Mouse (Mus musculus): ENCODE results near the gene Atrip.
A peak's percentile ranks its signal among the peaks of the same experiment; 100 is the strongest.

The Atrip gene

DNA sequence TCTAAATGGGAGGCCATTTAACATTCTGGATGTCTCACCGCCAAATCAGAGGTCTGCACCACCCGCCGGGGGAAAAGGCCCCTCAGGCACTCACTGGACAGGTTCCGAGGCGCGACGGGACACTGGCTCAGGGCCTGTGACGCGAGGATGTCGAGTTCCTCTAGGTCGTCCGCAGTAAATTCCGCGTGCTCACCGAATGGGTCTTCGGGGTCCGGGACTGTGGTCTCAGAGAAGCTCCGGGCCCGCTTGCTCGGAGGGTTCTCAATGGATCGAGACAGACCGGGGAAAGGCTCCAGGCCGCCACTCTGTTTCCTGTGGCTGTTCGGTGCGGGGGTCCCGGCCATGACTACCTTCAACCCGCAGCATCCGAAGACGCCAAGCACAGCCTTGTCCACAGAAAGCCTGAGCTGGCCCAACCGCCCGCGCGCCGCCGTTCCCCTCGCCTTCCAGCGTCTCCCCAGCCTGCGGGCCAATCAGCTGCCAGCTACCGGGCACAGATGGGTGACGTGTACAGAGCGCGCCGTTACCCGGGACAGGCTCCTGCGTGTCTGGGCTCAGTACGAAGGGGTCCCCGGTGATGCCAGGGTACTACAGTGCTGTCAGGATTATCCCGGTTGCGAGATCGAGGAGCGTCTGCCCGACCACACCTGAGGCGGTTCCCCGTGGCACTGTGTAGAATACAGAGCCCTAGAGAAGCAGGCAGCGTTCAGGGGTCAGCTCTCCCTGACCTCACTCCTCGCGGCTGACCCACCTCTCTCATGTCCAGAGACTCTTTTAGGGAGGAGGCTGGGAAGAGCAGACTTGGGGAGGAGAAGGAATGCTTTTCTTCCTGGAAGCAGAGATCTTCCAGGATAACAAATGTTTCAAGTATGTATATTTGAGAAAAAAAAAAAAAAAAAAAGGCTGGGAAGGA lies at the start of gene Atrip:
TSS of gene Atrip (minus strand) at position 464 of the 913 bp plus-strand sequence.
- DNase-seq, result peak; percentile 99

- DNase-seq, result peak; percentile 91
Observed at GRCm38 (mm10) chr9:109123266-109123665, 49.3 kb upstream of the Atrip start.

DNA sequence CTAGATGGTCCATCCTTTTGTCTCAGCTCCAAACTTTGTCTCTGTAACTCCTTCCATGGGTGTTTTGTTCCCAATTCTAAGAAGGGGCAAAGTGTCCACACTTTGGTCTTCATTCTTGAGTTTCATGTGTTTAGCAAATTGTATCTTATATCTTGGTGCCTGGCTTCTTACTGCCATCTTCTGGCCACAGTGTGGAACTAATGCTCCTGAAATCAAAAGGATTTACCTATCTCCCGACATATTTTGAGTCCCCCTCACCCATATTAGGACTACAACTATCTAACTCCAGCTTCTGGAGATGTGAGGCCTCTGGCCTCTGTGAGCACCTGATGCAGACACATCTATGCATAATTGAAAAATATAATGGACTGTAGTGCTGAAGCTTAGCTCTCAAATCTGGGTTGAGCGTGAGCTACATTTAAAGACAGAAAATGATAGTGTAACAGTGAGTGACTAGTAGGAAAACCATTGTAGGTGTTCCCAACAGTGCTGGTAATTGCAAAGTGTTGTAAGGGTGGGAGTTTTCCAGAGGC lies 48.7 kb upstream of the Atrip start:
- DNase-seq, result peak; percentile 81

GRCm38 (mm10) chr9:109120956-109121355 lies 47.0 kb upstream of the Atrip start:
- no peak for DNase-seq

GRCm38 (mm10) chr9:109119571-109119970 lies 45.6 kb upstream of the Atrip start:
- DNase-seq, result no peak

DNA sequence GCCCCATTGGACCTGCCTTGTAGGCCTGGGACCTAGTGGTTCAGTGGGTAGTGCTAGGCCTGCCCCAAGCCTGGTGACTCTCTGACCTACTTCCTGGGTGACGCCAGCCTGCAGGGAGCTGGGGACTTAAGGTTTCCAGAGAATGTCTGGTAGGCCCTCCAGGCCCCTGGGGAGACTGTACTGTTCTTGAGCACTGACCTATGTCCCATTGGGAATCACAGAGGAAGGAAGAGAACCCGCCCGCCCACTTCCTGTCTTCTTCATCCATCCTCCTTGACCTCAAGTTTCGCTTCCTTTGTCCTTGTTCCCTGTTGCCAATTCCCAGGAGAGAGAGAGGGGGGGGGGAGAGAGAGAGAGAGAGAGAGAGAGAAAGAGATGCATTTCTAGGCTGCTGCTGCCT lies 44.2 kb upstream of the Atrip start:
- peak; percentile 98 for DNase-seq

DNA sequence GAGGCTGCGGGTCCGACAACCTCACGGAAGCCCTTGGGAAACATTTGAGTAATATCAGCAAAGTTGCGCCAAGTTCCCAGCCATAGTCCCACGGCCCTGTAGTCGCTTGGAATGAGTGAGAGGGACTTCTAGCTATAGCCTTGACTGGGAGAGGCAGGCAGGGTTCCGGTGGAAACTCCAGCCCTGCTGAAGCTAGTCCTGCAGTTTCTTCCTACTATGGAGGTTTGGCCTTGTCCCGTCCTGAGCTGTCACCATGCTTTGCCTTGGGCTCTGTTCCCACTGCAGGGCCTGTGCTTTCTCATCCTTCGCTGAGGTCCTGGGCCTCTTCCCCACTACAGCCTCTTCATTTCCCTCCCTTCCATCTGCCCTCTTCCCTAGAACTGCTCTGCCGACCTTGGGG lies 42.3 kb upstream of the Atrip start:
- DNase-seq, result peak; percentile 80

- DNase-seq, result peak; percentile 70
Observed at GRCm38 (mm10) chr9:109114871-109115270, 40.9 kb upstream of the Atrip start.

DNA sequence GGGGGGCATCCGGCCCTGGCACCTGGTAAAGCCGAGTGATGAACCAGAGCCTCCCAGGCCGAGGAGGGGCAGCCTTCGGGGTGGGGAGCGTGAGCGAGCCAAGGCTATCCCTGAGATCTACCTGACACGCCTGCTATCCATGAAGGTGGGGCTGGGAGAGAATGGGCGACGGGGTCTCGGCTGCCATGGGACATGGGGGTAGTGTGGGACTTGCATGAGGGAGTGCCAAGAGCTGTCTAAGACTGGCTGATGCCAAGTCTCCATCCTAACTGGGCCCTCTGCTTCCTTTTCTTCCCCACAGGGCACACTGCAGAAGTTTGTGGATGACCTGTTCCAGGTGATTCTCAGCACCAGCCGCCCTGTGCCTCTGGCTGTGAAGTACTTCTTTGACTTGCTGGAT lies 40.4 kb upstream of the Atrip start:
- peak; percentile 84 for DNase-seq

DNA sequence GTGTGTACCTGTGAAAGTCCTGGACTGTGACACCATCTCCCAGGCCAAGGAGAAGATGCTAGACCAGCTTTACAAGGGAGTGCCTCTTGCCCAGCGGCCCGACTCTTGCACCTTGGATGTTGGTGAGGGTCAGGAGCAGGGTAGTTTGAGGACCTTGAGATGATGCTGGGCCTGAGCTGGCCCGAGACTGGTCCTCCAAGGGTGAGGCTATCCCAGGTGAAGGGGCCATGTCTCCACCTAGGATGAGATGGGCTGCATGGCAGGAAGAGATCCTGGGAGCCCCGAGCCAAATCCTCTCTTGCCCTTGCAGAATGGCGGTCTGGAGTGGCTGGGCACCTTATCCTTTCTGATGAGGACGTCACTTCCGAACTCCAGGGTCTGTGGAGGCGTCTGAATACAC lies 39.4 kb upstream of the Atrip start:
- DNase-seq, result peak; percentile 86

- DNase-seq, result peak; percentile 87
Observed at GRCm38 (mm10) chr9:109111591-109111990, 37.7 kb upstream of the Atrip start.

DNA sequence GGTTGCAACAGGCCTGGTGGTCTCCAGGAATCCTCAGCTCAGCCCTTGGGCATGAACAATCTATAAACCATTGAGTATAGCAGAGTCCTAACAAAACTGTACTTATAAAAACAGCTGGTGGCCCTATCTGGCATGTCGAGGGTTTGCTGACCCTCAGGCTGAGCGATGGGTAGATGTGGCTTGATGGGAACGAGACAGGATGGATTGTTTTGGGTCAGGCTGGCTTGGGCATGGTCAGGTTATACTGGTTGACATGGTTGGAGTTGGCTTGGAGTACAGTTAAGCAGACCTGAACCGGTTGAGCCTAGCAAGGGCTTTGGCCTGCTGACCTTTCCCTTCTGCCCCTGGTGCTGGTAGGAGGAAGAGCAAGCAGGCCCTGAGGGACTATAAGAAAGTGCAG lies 37.2 kb upstream of the Atrip start:
- DNase-seq, result peak; percentile 83

DNA sequence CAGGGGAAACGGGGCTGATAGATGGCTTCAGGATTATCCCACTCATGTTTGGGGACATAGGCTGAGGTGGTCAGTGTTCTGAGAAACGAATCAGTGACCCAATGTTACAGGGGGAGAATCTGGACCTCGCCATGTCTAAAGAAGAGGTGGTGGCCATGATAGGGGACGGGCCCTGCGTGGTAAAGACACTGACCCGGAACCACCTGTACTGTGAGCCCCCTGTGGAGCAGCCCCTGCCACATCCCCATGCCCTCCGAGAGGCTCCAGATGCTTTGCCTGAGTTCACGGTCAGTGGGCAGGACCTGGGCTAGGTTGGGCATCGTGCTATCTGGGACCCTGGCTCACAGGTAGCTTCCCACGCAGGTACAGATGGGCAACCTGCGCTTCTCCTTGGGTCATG lies 36.3 kb upstream of the Atrip start:
- peak; percentile 82 for DNase-seq

DNA sequence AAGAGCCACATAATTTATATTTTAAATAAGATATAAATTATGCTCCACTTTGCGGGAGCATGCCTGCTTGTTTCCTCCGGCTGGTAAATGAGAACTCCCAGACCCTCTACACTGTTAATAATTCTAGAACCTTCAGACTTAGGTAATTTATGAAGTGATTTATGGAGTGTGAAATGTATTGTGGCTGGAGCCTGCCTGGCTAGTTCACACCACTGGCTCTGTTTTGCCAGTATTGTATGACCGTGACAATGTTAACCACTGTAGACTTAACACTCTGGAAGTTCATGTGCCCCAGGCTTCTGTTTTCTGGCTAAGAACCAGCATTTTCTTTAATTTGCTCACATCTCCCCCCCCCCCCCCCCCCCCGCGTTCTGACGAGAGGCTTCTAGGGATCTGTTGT lies 33.4 kb upstream of the Atrip start:
- no peak for DNase-seq

GRCm38 (mm10) chr9:109105648-109106047 lies 31.7 kb upstream of the Atrip start:
- DNase-seq, result peak; percentile 76

DNA sequence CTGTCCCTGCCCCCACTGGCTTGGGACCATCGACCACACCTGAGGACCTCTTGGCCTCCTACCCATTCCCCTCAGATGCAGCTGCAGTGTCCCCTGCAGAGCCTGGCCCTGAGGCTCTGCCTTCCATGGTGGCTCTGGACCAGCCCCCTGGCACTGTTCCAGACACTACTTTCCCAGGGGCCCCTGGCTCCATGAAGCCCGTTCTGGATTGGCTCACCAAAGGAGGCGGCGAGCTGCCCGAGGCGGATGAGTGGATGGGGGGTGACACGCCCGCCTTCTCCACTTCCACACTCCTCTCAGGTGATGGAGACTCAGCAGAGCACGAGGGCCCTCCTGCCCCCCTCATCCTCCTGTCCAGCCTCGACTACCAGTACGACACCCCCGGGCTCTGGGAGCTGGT lies 31.1 kb upstream of the Atrip start:
- peak; percentile 94 for DNase-seq

GRCm38 (mm10) chr9:109104083-109104482 lies 30.2 kb upstream of the Atrip start:
- peak; percentile 77 for DNase-seq

GRCm38 (mm10) chr9:109103250-109103649 lies 29.3 kb upstream of the Atrip start:
- peak; percentile 94 for DNase-seq

- DNase-seq, result no peak
Observed at GRCm38 (mm10) chr9:109102541-109102940, 28.6 kb upstream of the Atrip start.

DNA sequence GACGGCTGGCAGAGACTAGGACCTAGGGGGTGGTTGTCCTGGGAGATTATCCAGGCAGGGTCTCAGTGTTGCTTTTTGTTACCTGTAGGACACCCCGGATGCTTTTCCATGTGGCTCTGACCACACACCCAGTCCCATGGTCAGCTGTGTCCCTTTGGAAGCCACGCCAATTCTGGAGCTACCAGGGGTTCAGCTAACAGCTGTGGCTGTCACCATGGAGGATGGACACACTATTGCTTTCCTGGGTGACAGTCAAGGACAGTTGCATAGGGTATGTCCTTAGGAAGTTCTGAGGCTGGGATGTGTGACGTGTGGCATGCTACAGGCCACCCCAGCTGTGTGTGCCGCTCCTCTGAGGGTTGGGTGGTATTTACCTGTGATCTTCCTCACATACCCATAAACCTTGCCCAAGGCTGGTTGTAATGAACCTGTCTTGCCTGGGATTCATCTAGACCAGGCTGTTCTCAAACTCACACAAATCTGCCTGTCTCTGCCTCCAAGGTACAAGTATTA lies 28.1 kb upstream of the Atrip start:
- no peak for DNase-seq

GRCm38 (mm10) chr9:109100307-109100928 lies 26.5 kb upstream of the Atrip start:
- DNase-seq, result peak; percentile 91

- peak; percentile 98 for DNase-seq
Observed at GRCm38 (mm10) chr9:109098969-109099368, 25.0 kb upstream of the Atrip start.

GRCm38 (mm10) chr9:109098366-109098765 lies 24.4 kb upstream of the Atrip start:
- peak; percentile 88 for DNase-seq

DNA sequence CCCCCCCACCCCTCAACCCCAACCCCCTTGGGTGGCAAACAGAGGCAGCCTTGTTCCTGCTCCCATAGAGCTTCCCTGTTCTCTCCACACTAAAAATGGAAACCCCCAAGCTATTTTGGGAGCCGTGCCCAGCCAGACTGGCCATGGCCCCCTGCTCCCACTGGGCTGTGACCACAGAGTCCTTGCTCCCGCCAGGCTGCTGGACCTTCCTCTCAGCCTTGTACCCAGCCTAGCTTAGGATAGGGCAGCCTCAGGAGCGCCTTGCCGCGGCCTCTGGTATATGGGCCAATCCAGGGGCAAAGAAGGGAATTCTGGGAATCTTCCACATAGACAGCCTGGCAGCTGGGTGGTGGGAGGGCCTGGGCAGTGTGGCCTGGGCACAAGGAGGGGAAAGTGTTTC lies 23.9 kb upstream of the Atrip start:
- peak; percentile 97 for DNase-seq
